Comparison of ENCODE assay signal across 15 mouse cellular contexts in the genomic region with DNA sequence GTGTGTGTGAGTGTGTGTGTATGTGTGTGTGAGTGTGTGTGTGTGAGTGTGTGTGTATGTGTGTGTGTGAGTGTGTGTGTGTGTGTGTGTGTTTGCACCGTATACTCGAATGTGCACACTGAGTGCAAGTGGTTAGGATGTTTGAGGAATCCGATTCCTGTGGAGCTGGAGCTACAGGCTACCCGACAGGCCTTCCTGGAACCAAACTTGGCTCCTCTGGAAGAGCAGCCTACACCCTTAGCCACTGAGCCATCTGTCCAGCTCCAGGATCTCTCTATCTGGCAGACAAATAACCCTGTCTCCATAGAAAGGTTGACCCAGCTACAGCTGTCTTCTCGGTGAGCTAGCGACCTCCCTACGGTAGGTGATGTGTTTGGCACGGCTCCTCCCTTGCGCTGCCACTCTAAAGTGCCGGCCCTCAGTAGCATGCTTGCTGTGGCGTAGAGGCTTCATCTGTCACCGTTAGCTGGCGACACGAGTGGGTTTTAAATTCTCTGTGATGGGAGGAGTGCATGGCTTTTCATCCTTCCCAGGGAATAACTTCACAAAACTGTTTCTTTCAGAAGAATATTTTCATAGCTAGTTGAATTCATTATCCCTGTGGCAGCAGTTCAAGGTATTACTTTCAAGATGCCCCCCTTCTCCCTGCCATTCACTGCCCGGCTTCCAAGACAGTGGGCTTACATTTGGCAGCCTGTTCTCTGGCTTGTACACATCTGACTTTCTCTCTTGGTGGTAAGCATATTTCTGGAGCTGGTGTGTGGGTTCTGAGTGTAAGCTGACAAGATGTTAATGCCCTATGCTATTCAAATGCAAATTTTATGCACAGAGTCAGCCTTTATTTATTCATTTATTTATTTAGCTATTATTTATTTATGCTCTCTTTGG.
A peak's percentile ranks its signal among the peaks of the same experiment; 100 is the strongest.
DNase-seq lines count a peak whose midpoint lies in the region; ATAC-seq and TF ChIP-seq lines count a peak whose summit lies in the region.
"Had no signal": no experiment of that assay in that cellular context is flagged by ENCODE, and none has a peak within 500 bp of the region (broad histone marks: within the 10 kb centered on the region; RNA-seq: fewer than 3 reads in every experiment).

No protein-coding gene starts in this region.

- no peak overlapping the region for H3K27ac ChIP-seq in forebrain, postnatal 0 days (ENCODE audit: low read depth, low read length)
- H3K27ac ChIP-seq in forebrain, embryonic 13.5 days = no peak overlapping the region
- H3K27ac ChIP-seq in hindbrain, embryonic 16.5 days (ENCODE audit: low read depth, low read length) = no peak overlapping the region; the same call in 1 of the 2 replicates
- no peak overlapping the region for H3K27ac ChIP-seq in hindbrain, embryonic 13.5 days
- H3K27ac ChIP-seq in midbrain, postnatal 0 days (ENCODE audit: low read depth, low read length) = no peak overlapping the region
- H3K27ac ChIP-seq: embryonic facial prominence, embryonic 12.5 days had no signal

- no peaks in the 10 kb centered on the region for H3K9me3 ChIP-seq in forebrain, postnatal 0 days (ENCODE audit: low read length)
- H3K9me3 ChIP-seq in forebrain, embryonic 13.5 days (replicated peaks) = no peaks in the 10 kb centered on the region
- no peaks in the 10 kb centered on the region for H3K9me3 ChIP-seq in hindbrain, embryonic 16.5 days (ENCODE audit: control insufficient read depth, low read length)
- no peaks in the 10 kb centered on the region for H3K9me3 ChIP-seq in hindbrain, embryonic 13.5 days
- no peaks in the 10 kb centered on the region for H3K9me3 ChIP-seq in midbrain, postnatal 0 days (ENCODE audit: low read length)
- H3K9me3 ChIP-seq: embryonic facial prominence, embryonic 12.5 days; heart, embryonic 12.5 days had no signal

- peak; percentile 31 for DNase-seq in forebrain, postnatal 0 days
- DNase-seq in brain, embryonic 18.5 days (ENCODE audit: low read depth, low spot score) = peak; percentile 20
- peak; percentile 61 for DNase-seq in midbrain, postnatal 0 days (ENCODE audit: low spot score)
- DNase-seq in gastrocnemius, postnatal 25 days = no peak
- DNase-seq: heart, postnatal 14 days; kidney, adult 8-10 months; kidney, postnatal 14 days; liver; retina, postnatal 1 day had no signal

- H3K4me2 ChIP-seq in forebrain, postnatal 0 days (ENCODE audit: low read depth) = no peak overlapping the region
- no peak overlapping the region for H3K4me2 ChIP-seq in forebrain, embryonic 13.5 days
- 0 out of 2 replicates have a peak overlapping the region, but pooled peaks have one; percentile 6 for H3K4me2 ChIP-seq in hindbrain, embryonic 16.5 days (ENCODE audit: low read length)
- no peak overlapping the region for H3K4me2 ChIP-seq in hindbrain, embryonic 13.5 days
- no peak overlapping the region for H3K4me2 ChIP-seq in midbrain, postnatal 0 days (ENCODE audit: low read depth, low read length, poor library complexity, severe bottlenecking)
- H3K4me2 ChIP-seq: embryonic facial prominence, embryonic 12.5 days; heart, embryonic 12.5 days had no signal

- peak; percentile 56 for ATAC-seq in forebrain, postnatal 0 days
- no peak for ATAC-seq in forebrain, embryonic 13.5 days
- ATAC-seq in hindbrain, embryonic 16.5 days = peak; percentile 75
- ATAC-seq in hindbrain, embryonic 13.5 days (ENCODE audit: low FRiP score) = no peak
- ATAC-seq in midbrain, postnatal 0 days (ENCODE audit: low FRiP score) = no peak
- ATAC-seq: lung, postnatal 0 days had no signal

- 46% methylated on average over 15 of the region's 15 CpGs for WGBS in forebrain, postnatal 0 days
- WGBS in forebrain, embryonic 13.5 days = 70% methylated on average over 15 of the region's 15 CpGs
- WGBS in hindbrain, embryonic 16.5 days = 45% methylated on average over 15 of the region's 15 CpGs
- 65% methylated on average over 15 of the region's 15 CpGs for WGBS in hindbrain, embryonic 13.5 days
- WGBS in midbrain, postnatal 0 days = 49% methylated on average over 15 of the region's 15 CpGs

- TF ChIP-seq CTCF in forebrain, postnatal 0 days (IDR thresholded peaks at IDR 0.05; ENCODE audit: low read depth) = no peak
- TF ChIP-seq CTCF in midbrain, postnatal 0 days (IDR thresholded peaks at IDR 0.05) = no peak

- H3K4me3 ChIP-seq in forebrain, postnatal 0 days (ENCODE audit: low read depth, low read length) = no peak overlapping the region
- no peak overlapping the region for H3K4me3 ChIP-seq in forebrain, embryonic 13.5 days
- no peak overlapping the region for H3K4me3 ChIP-seq in hindbrain, embryonic 16.5 days (ENCODE audit: low read length)
- H3K4me3 ChIP-seq in hindbrain, embryonic 13.5 days = no peak overlapping the region
- no peak overlapping the region for H3K4me3 ChIP-seq in midbrain, postnatal 0 days (ENCODE audit: low read depth, low read length)
- H3K4me3 ChIP-seq: embryonic facial prominence, embryonic 12.5 days; heart, embryonic 12.5 days had no signal

- H3K4me1 ChIP-seq in forebrain, postnatal 0 days (ENCODE audit: insufficient read depth) = no peaks in the 10 kb centered on the region
- no peaks in the 10 kb centered on the region for H3K4me1 ChIP-seq in forebrain, embryonic 13.5 days
- H3K4me1 ChIP-seq in hindbrain, embryonic 16.5 days (ENCODE audit: control insufficient read depth, insufficient read depth, low read depth, low read length) = no peaks in the 10 kb centered on the region; the same call in 1 of the 2 replicates
- 0 out of 2 replicates have a peak, but pooled peaks cover 4% of the 10 kb centered on the region for H3K4me1 ChIP-seq in hindbrain, embryonic 13.5 days (replicated peaks)
- no peaks in the 10 kb centered on the region for H3K4me1 ChIP-seq in midbrain, postnatal 0 days (ENCODE audit: insufficient read depth, low read length)
- H3K4me1 ChIP-seq: embryonic facial prominence, embryonic 12.5 days had no signal

- H3K9ac ChIP-seq in forebrain, postnatal 0 days = no peak overlapping the region
- no peak overlapping the region for H3K9ac ChIP-seq in forebrain, embryonic 13.5 days
- H3K9ac ChIP-seq in hindbrain, embryonic 16.5 days (ENCODE audit: low read depth, low read length) = no peak overlapping the region
- H3K9ac ChIP-seq in hindbrain, embryonic 13.5 days = no peak overlapping the region
- no peak overlapping the region for H3K9ac ChIP-seq in midbrain, postnatal 0 days (replicated peaks; ENCODE audit: low read length, poor library complexity, severe bottlenecking)
- H3K9ac ChIP-seq: embryonic facial prominence, embryonic 12.5 days had no signal

- H3K36me3 ChIP-seq in forebrain, postnatal 0 days (ENCODE audit: insufficient read depth) = no peaks in the 10 kb centered on the region
- H3K36me3 ChIP-seq in forebrain, embryonic 13.5 days (ENCODE audit: poor library complexity, severe bottlenecking) = no peaks in the 10 kb centered on the region
- H3K36me3 ChIP-seq in hindbrain, embryonic 16.5 days (ENCODE audit: control insufficient read depth, insufficient read depth, low read length) = no peaks in the 10 kb centered on the region
- H3K36me3 ChIP-seq in hindbrain, embryonic 13.5 days = no peaks in the 10 kb centered on the region
- H3K36me3 ChIP-seq in midbrain, postnatal 0 days (ENCODE audit: insufficient read depth, low read length) = no peaks in the 10 kb centered on the region
- H3K36me3 ChIP-seq: embryonic facial prominence, embryonic 12.5 days; heart, embryonic 12.5 days had no signal

- H3K27me3 ChIP-seq in forebrain, postnatal 0 days (ENCODE audit: insufficient read depth, low read length) = no peaks in the 10 kb centered on the region
- H3K27me3 ChIP-seq in forebrain, embryonic 13.5 days = no peaks in the 10 kb centered on the region
- no peaks in the 10 kb centered on the region for H3K27me3 ChIP-seq in hindbrain, embryonic 16.5 days (replicated peaks; ENCODE audit: control insufficient read depth, insufficient read depth, low read length)
- H3K27me3 ChIP-seq in hindbrain, embryonic 13.5 days = no peaks in the 10 kb centered on the region
- H3K27me3 ChIP-seq in midbrain, postnatal 0 days (ENCODE audit: insufficient read depth, low read length) = no peaks in the 10 kb centered on the region
- H3K27me3 ChIP-seq: embryonic facial prominence, embryonic 12.5 days; heart, embryonic 12.5 days had no signal

Comparison
In these comparisons a context has a peak if more than half of its experiments do, and no peak if none do; other contexts are left out.
1. ATAC-seq: peak in forebrain, postnatal 0 days (single experiment) and hindbrain, embryonic 16.5 days (single experiment); none in forebrain, embryonic 13.5 days (single experiment), hindbrain, embryonic 13.5 days (single experiment) and midbrain, postnatal 0 days (single experiment).